Mouse (Mus musculus) brain, embryonic 14.5 days (tissue): ENCODE results near the gene Dhx34. TPM values are rescaled to one million over a fixed set of nuclear protein-coding genes. Genes with fewer than 3 reads are reported as not detected.
A peak's percentile ranks its signal among the peaks of the same experiment; 100 is the strongest.

Experiments
- DNase-seq: peaks from one replicate; pipeline ENCODE4 v3.0.0-alpha.2; 2011; ENCODE audit warnings: low read depth
- CTCF ChIP-seq: fragments of 200-500 bp; IDR thresholded peaks from 2 replicates; pipeline ENCODE4 v1.5.1; 2012; ENCODE audit warnings: inconsistent platforms, mild to moderate bottlenecking, moderate library complexity, borderline replicate concordance; ENCODE audit not compliant: insufficient read depth, insufficient read length; ENCODE audit errors: extremely low read depth
- POLR2A ChIP-seq: fragments of 200-500 bp; IDR thresholded peaks from 2 replicates; pipeline ENCODE4 v1.6.1; 2012; ENCODE audit warnings: mild to moderate bottlenecking, inconsistent platforms, borderline replicate concordance; ENCODE audit not compliant: poor library complexity, insufficient read depth, insufficient read length, severe bottlenecking; ENCODE audit errors: extremely low read depth
- polyA plus RNA-seq: library from polyadenylated mRNA; depleted of rRNA; stranded (reverse); fragments of >200 nt; gene quantifications from 2 replicates; pipeline ENCODE4 v1.2.3, GENCODE M21; 2012; rRNA removed

Gene Dhx34
- polyA plus RNA-seq, 1 experiment = 20.4 TPM

GRCm38 (mm10) chr7:16153522-16153921, 68.3 kb downstream of the Dhx34 start:
- TF ChIP-seq CTCF (peak; percentile 87), POLR2A (no peak)
- peak; percentile 87 for DNase-seq

GRCm38 (mm10) chr7:16150191-16151145, 71.4 kb downstream of the Dhx34 start:
- no peak for DNase-seq
- no peak for TF ChIP-seq POLR2A
- TF ChIP-seq CTCF = no peak

- TF ChIP-seq POLR2A (no peak), CTCF (no peak)
Measured at GRCm38 (mm10) chr7:16149241-16149640, 72.6 kb downstream of the Dhx34 start.

GRCm38 (mm10) chr7:16147643-16148042, 74.2 kb downstream of the Dhx34 start:
- TF ChIP-seq CTCF = no peak
- TF ChIP-seq POLR2A = no peak
- peak; percentile 24 for DNase-seq

More at GRCm38 (mm10) chr7:16149241-16149640, 72.6 kb downstream of the Dhx34 start:
- peak; percentile 66 for DNase-seq

Other genes starting within 250 kb of the Dhx34 start
- 12.8 and 28.5 TPM in 2 replicates for gene Bicra, start 174.1 kb downstream of the Dhx34 start, polyA plus RNA-seq
- gene Zfp541, start 160.2 kb downstream of the Dhx34 start, polyA plus RNA-seq = 0.09 and 0.18 TPM in 2 replicates
- 192 and 199 TPM in 2 replicates for gene Napa, start 123.6 kb downstream of the Dhx34 start, polyA plus RNA-seq
- gene Kptn, start 102.1 kb downstream of the Dhx34 start, polyA plus RNA-seq = 46.0 and 47.2 TPM in 2 replicates
- 25.7 and 34.0 TPM in 2 replicates for gene Slc8a2, start 92.2 kb downstream of the Dhx34 start, polyA plus RNA-seq
- 188 and 256 TPM in 2 replicates for gene Meis3, start 46.9 kb downstream of the Dhx34 start, polyA plus RNA-seq
- 0.08 and 0.11 TPM in 2 replicates for gene C5ar2, start 22.1 kb upstream of the Dhx34 start, polyA plus RNA-seq
- 1.1 and 1.4 TPM in 2 replicates for gene C5ar1, start 37.5 kb upstream of the Dhx34 start, polyA plus RNA-seq
- 50.1 and 52.9 TPM in 2 replicates for gene Inafm1, start 51.6 kb upstream of the Dhx34 start, polyA plus RNA-seq
- gene Ccdc9, start 64.8 kb upstream of the Dhx34 start, polyA plus RNA-seq = 42.5 and 63.9 TPM in 2 replicates
- gene Bbc3, start 86.4 kb upstream of the Dhx34 start, polyA plus RNA-seq = 26.6 and 27.4 TPM in 2 replicates
- gene Sae1, start 165.8 kb upstream of the Dhx34 start, polyA plus RNA-seq = 147 and 150 TPM in 2 replicates
- gene Zc3h4, start 178.9 kb upstream of the Dhx34 start, polyA plus RNA-seq = 63.7 and 73.2 TPM in 2 replicates
- gene Tmem160, start 230.7 kb upstream of the Dhx34 start, polyA plus RNA-seq = 52.5 and 69.0 TPM in 2 replicates